Mouse (Mus musculus) CH12.LX (cell line): ENCODE measurements around the gene Iqcj.

Experiments
- CTCF ChIP-seq, 2 experiments: IDR thresholded peaks in 1 of 2; conservative IDR thresholded peaks in 1 of 2; 2 replicates each; pipeline ENCODE4 v1.5.1; 2011 to 2012; ENCODE audit warnings: low read depth in 2 of 2, low read length in 2 of 2, improper control_type of control experiment in 1 of 2, inconsistent platforms in 1 of 2, mild to moderate bottlenecking in 1 of 2, moderate library complexity in 1 of 2
- NRF1 ChIP-seq: IDR thresholded peaks from 2 replicates; pipeline ENCODE4 v1.6.1; 2014; ENCODE audit warnings: low read depth, mild to moderate bottlenecking, inconsistent platforms, low read length, improper control_type of control experiment, moderate library complexity

DNA sequence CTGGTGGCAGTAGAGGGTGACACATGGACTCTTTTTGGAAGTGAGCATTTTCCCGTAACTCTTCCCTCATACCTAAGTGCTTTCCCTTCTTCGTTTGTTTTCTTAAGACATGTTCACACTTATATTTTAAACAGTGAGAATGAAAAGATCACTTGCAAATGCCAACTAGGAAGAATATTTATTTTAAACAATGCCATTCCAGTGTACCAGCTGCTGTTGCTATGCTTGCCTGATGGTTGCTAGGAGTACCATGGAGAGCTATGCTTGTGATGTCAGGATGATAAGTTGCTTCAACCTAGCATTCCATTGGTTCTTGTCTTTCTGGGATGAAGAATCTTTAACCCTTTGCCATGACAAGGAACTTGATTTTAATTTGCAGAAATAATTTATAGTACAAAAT is 193.0 kb downstream of the Iqcj start:
- TF ChIP-seq NRF1 (no peak), CTCF (conservative IDR thresholded peaks at IDR 0.05 in 1 of 2, IDR thresholded peaks at IDR 0.05 in 1 of 2; ENCODE audit: low read depth in 2 of 2, low read length in 2 of 2) (no peak)
